Mouse (Mus musculus) frontal cortex, postnatal 10 days (tissue): Measurements from ENCODE around the gene Fam189a2.

Experiments
- DNase-seq, 2 experiments: peaks; one replicate each; pipeline ENCODE4 v3.0.0; 2022; ENCODE audit warnings: low spot score in 2 of 2, mixed read lengths in 1 of 2

The Fam189a2 gene

DNA sequence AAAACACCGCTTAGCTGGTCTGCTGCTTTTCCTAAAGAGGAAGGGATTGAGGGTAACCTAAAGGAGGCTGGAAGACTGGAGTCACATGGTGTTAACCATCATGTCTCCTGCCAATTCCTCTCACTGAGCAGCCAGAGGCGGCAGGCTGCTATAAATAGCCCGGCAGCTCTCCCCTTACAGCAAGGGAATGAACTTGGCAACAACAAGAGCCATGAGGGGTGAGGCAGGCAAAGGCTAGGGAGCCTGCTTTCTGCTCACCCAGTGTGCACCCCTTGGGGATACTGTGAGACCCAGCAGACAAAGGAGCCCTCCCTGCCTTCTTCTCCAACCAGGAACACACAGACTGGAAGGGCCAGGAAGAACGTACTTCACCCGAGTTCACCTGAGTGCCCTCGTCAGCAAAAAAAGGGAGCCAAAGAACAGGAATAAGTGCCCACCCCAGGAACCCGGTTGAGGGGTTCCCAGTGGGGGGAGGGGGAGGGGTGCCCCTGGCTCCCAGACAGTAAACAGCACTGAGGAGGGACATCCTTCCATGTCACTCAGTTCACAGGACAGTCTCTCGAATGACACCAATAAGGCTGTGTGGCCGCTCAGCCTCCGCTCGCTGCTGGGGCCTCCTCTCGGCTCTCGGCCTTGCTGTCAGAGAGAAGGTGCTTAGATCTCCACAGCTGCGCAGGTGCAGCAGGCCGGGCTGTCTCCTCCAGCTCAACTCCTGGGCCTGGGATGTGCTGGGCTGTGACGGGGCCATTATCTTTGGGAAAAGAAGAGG, 57.8 kb downstream of the Fam189a2 start:
- DNase-seq: no peak

DNA sequence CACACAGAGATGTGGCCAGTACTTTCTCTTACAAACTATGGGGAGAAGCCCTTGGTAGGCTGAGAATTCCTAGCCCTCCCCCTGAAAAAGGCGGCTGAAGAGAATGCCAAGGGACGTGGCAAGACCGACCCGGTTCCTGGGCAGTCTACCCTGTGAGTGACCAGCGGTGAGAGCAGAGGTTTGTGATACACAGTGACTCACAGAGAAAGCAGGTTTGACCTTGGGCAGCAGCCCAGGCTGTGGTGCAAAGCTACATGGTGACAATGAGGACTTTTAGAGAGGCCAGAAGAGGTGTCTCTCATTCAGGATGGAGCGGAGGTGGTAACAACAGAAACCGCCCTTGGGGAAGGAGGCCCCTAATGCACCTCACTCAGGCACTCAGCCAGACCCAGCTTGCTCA, 59.4 kb downstream of the Fam189a2 start:
- DNase-seq: no peak

DNA sequence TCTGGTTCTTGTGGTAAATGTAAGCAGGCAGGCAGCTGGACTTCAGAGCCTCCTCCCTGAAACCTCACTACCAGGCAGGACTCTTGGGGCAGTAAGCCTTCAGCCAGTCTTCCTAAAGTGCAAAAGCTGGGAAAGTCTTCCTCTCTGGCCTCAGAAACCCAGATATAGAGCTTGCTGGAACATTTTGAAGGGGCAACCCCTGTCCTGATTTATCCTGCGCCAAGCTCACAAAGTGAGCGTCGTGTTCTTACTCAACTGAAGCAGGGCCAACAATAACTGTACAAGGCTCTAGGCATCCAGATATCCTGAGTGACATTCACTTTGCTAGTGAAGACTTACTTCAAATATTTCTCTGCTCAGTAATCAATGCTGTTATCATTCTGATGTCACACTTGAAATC, 60.4 kb downstream of the Fam189a2 start:
- DNase-seq: no peak

DNA sequence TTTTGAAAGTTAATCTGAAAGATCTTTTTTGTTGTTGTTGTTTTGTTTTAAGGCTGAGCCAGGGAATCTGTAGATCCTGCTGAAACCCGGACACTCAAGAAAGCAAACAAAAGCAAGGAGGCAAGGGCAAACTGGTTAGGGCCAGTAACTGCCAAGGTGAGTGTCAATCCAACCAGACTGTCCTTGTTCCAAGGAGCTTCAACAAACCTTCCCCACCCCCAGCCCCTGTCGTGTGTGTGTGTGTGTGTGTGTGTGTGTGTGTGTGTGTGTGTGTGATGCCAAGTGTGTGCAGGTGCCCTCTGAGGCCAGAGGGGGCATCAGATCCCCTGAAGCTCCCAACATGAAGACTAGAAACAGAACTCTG, 62.0 kb downstream of the Fam189a2 start:
- no peak for DNase-seq

DNA sequence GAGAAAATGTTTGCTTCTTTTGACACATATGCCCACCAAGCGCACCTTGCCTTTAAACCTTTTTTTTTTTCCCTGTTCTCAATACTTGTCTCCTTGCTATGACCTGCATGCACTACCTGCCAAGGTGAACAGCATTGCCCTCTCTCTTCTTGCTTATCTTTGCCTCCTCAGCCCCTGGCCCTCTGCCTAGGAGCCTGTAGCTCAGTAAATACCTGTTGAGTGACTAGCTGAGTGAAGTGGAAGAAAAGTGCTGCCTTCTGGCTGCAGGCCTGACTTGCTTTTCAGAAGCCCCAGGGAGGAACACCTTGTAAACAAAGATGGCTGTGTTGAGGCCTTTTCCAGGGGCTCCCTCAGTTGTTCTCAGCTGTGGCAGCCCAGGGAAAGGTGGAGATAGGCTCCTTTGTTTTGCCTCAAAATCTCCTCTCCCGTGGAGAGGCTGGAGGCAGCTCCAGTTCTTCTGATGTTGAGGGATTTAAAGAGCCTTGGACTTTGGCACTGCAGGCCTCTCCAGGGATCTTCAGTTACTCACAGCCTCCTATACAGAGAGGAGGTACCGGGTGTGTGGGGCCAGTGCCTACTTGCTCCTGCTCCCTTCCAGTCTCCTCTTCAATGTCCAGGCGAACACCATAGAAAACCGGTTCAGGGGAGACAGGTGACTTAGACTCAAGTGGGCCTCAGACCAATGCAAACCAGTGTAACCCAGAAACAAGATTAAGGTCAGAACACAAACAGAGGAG, 62.5 kb downstream of the Fam189a2 start:
- no peak for DNase-seq

DNA sequence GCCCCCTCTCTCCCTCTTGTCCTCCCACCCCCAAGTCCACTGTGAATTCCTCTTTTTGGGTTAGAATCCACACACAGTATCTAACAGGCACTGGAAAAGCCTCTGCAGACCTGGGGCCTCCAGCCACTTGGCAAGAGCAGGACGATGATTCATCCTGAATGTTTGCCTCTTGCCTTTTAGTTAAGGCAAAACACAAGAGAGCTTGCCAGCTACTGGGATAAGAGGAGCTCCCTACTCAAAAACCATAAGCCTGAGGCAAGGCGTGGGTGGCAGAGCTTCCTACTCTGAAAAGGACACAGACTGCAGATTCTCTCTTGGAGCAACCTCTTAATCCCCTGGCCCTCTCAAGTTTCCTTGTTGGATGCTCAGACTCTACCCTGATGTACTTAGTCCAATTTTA, 63.7 kb downstream of the Fam189a2 start:
- no peak for DNase-seq

DNA sequence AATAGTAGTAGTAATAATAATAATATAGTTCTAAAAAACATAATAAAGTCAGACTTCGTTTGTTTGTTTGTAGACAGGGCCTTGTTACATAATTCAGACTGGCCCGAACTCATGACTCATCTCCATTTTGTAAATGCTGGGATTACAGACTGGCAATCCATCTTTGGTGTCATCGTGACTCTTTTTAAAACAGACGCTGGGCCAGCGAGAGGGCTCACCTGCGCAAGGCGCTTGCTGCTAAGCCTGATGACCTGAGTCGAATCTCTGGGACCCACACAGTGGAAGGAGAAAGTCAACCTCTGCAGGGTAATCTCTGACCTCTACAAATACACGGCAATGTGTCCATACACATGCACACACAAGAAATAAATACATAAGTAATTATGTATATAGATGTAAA, 64.4 kb downstream of the Fam189a2 start:
- DNase-seq: no peak

DNA sequence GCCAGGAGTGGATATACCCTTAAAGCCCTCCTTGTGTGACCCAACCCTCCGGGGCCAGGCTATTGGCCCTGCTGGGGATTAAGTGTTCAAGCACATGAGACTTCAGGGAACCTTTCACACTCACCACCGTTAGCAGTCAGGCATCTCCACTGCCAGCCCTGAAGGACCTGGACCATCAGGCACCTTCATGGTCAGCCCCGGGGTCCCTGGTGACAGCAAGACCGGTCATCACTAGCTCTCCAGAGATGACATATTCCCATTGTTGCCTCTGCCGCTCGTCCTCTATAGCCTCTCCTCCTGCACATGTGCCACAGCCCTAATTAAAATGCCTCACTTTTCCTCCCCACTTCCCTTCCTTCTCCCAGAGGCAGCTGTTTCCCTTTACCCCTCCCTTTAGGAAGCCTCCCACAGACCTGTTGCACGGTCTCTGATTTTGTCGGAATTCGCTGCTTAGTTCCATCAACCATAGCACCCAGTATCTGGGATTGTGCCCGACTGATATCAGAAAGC, 66.4 kb downstream of the Fam189a2 start:
- DNase-seq: no peak

DNA sequence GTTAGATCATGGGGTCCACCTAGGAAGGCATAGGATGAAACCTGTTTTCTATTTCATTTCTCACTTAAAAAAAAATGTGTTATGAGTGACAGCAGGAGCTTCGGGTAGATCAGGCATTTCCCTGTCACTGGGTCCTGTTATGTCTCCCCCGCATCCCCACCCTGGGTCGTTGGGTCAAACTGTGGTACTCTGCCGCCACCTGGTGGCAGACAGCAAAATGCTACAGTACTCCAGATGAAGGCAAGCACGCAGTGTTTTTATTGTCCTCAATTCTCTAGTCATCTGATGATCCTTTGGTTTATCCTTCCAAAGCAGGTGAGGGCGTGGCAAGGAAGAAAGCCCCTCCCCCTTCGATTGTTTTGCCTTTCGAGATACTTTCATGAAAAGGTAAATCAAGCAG, 69.3 kb downstream of the Fam189a2 start:
- DNase-seq: peak; percentile 43 to 73

DNA sequence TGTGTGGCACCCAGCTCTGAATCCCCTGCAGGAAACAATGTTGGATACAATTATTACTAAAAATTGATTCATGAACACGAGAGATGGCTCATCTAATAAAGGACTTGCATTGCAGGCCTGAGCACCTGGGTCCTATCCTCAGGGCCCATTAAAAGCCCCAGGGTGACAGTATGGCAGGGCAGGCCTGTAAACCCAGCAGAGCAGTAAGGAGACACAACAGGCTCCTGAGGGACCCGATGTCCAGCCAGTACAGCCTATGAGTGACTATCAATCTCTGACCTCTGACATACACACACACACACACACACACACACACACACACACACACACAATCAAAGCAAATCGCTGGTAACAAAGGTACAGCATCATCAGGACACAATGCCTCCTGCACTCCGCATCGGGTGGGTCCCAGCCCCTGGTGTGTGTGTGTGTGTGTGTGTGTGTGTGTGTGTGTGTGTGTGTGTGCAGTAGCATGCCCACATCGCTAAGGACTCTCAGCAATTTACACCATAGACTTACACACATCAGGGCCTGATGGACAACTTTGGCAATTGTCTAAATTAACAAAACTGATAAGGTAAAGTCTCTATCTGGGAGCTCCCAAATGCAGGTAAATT, 69.9 kb downstream of the Fam189a2 start:
- DNase-seq: no peak

DNA sequence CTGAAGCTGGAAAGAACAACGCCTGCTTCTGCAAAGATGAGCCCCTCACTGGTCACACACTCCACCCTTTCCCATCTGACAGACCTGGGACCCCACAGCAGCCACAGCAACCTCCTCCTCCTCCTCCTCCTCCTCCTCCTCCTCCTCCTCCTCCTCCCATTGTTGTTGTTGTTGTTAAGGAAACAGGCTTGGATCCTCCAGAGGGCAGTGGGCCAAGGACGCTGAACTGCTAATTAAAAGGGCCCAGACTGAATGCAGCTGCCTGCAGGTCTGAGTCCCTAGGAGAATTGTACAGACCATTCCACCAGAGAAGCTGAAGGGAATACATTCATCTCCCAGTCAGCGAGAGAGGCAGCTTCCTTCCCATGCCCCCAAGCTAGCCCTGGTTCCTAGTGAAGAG, 70.5 kb downstream of the Fam189a2 start:
- DNase-seq: no peak

DNA sequence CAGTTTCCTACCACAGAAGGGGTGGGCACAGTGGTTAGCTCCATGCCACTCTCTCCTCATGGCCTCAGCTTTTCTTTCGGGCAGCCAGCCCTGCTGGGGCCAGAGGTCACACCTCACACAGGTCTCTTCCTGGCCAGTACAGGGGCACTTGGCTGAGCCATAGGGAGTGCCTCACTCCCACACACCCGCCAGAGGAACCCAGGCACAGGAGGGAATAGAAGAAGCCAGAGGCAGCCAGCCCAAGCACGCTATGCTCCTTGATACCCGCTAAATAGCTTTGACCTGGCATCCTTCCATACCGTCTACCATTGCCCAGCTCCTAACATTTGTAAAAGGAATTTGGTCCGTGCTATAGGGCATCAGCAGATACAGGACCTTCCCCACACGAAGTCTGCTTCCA, 70.9 kb downstream of the Fam189a2 start:
- no peak for DNase-seq

DNA sequence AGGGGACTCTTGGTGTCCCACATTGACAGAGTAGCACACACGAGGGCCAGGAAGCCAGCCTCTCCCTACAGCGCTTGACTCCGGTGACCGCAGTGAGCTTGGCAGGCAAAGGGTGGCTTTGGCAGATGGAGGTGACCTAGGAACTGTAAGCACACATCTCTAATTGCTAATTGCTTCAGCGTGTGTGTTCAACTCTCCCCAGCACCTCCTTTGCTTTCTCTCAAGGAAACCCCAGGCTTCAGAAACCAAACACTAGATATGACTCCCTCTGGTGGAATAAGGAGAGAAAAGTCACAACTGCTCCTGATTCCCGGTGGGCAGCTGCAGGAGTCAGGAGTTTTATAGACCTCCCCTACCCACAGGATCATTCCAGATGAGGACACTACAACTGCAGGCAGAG, 71.9 kb downstream of the Fam189a2 start:
- no peak for DNase-seq

DNA sequence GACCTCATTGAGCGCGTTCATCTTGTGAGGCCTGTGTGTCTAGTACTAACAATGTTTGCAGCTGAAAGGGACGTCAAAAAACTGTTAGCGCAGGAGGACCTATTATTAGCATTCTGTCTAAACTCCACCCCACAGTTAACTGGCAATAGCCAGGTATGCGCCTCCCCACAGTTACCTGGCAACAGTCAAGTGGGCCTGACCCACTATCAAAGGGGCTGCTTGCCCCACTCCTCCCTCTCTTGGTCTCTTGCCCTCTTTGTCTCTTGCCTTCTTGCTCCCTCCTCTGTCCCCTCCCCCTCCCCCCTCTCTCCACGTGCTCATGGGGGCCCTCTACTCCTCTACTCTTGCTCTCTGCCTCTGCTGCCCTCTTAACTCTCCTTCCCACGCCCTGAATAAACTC, 73.3 kb downstream of the Fam189a2 start:
- DNase-seq: no peak

DNA sequence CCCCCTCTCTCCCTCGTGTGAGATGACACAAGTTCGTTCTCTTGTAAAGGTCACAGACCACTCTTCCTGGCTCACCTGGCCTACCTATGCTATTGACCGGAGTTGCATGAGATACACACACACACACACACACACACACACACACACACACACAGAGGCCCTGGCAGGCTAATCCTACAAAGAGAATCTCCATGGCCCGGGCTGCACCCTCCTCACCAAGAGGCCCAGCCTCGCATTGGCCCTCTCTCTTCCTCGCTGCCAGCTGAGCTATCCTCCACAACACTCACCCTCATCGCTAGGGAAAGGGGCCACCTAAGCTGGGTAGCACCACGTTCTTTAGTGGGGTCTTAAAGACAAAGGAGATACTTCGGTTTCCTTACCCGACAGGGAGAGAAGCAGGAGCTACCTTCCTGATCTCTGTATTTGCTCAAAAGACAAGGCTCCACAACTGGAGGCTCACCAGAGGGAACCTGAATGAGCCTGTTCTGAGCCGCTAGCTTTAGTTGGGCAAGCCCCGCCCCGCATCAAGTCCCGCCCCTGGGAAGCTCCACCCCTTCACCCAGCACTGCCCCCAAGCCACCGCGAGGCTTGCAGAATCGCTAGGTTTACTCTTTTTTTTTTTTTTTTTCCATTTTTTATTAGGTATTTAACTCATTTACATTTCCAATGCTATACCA, 74.4 kb downstream of the Fam189a2 start:
- DNase-seq: no peak

DNA sequence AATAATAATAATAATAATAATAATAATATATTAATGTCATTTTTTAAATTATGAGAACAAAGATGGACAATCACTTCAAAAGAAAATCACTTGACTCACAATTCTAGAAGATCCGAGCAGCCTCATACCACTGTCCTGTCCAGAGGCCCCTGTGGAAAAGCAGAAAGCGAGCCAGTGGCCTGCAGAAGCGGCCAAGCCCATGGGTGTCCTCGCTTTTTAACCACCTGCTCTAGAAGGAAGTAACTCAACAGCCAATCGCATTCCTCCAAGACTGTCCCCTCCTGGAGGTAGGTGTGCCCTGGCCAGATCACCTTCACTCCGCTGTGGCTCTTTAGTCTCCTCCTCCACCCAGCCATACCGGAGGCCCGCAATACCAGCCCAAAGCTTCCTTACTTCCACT, 75.4 kb downstream of the Fam189a2 start:
- no peak for DNase-seq

DNA sequence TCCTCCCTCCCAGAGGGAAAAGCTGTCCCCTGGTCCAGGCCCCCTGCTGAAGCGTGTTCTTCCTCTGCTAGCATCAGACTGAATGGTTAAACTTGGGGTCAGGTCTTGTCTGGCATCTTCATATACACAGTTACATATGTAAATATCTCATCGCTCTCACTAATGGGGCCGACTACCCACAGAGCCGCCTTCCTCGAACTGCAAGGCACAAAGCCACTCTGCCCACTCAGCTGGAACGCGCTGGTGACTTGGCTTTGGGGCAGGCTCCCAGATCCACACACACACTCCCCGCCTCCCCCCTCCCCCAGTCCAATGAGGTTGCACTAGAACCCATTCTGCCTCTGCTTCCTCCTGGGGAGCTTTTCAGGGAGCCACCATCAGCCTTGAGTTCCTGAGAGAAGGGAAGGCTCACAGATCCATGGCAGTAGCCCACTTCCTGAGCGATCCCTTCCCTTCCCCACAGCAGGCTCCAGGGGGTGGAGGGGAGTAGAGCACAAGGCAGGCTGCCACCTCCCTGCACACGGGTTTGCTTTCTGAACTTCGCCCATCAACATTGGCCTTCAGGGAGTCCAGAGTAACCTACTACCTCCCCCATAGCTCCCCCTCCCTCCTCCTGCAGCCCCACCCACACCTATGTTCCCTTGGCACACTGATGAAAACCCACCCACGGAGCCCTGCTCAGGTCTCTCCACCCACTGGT, 82.4 kb downstream of the Fam189a2 start:
- no peak for DNase-seq

DNA sequence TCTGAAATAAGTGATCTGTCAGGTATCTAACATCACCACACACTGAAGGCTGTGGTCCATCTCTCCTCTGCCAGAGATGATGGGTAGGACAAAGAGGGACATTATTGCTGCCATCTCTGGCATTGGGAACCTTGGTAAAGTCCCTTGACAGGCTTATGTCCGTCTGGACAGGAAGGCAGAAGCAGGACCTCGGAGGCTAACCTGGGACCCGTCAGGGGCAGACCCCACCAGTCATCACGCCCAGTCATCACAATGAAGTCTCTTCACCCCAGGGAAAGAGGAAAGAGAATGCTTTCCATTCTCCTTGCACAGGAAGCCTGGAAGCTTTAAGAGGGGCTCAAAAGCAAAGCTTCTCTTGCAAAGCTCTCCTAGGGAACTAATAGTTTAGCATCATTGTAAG, 82.9 kb downstream of the Fam189a2 start:
- no peak for DNase-seq

DNA sequence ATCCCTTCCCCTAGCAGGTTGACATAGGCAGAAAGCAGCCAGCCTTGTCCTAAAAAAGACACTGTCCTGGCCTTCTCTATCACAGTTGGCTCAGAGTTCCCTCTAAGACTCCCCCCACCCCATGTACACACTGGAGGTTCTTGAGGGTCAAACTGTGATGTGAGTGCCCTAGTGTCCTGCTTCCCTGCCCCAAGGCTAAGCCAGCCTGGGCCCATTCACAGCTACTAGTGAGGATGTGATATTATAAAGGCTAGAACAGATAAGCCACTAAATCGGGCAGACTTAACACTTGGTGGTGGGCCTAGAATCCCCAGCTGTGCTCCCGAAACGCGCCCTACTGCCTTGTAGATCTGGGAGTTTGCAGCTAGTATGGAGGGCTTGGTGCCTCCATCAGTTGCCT, 84.1 kb downstream of the Fam189a2 start:
- DNase-seq: no peak

DNA sequence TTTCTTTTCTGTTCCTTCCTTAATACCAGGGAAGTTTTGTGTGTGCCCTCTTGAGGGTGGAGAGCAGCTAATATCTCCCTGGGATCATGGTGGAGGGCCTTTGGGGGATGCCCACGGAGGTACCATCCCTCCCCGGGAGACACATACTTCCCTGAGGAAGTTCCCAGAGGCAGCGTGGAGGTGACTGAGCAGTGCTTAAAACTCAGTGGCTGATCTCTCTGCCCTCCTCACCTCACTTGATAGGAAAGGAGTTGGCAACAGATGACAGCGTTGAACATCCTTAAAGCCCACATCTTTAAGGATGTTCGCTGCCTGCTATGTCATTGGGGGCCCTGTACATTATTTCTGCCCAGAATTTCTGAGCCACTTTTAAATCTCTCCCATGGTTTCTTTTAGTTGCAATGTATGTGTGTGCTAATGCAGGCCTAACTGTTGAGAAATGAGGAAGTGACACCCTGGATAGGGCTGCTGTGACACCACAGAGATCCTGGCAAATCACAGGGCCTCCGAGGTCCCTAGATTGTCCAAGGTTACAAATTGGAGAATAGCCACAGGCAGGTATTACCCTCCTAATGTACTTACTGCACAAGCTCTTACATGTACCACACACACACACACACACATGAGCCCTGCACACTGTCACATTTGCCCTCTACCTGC, 84.7 kb downstream of the Fam189a2 start:
- no peak for DNase-seq

DNA sequence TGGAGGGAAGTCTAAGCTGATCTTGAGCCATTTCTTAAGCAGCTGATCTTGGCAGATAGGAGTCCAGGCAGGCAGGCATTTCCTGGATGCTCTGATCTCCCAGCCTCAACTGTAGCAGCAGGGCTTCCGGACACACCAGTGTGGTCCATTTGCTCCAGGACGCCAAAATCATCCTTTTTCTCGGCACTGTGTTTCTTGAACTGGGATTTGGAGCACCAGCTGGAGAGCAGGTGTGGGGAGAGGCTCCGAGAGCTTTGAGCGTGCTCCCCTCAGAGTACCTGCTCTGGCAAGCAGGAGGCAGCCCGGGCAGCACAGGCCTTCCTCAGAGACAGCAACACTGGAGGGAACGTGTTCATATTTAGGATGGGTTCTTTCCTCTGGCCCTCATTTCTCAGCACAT, 87.9 kb downstream of the Fam189a2 start:
- no peak for DNase-seq
